Mouse (Mus musculus) intestine, embryonic 14.5 days (tissue): ENCODE data around the gene Dhx9. TPM values are rescaled to one million over a fixed set of nuclear protein-coding genes. Genes with fewer than 3 reads are reported as not detected.
A peak's percentile ranks its signal among the peaks of the same experiment; 100 is the strongest.
"Not testable (repeated sequence)": the region's sequence is repeated elsewhere in the genome, so short reads cannot be mapped to it uniquely, and the experiment has no call there.

Experiments used
- ATAC-seq: fragments of 200-750 bp; cut with Nextera tagmentation; replicated peaks from 2 replicates; pipeline ENCODE4 v1.8.0; 2017; ENCODE audit warnings: low read depth, moderate number of reproducible peaks, moderate TSS enrichment, moderate library complexity; ENCODE audit not compliant: low FRiP score, low TSS enrichment
- DNase-seq: peaks from one replicate; pipeline ENCODE4 v3.0.0-alpha.2; 2018; ENCODE audit warnings: low spot score
- H3K27ac ChIP-seq: fragments of 300-500 bp; sonication (generic); 2 replicates; pipeline ENCODE4 v1.5.1; 2014; ENCODE audit warnings: low read depth, mild to moderate bottlenecking, control low read depth
- H3K27me3 ChIP-seq: fragments of 300-500 bp; sonication (generic); replicated peaks from 2 replicates; pipeline ENCODE4 v1.6.1; 2014; ENCODE audit warnings: low read length, control low read depth; ENCODE audit not compliant: control insufficient read depth, insufficient read depth
- H3K36me3 ChIP-seq: fragments of 300-500 bp; sonication (generic); 2 replicates; pipeline ENCODE4 v1.6.1; 2014; ENCODE audit warnings: low read length, control low read depth; ENCODE audit not compliant: control insufficient read depth, insufficient read depth
- H3K4me1 ChIP-seq: fragments of 300-500 bp; sonication (generic); replicated peaks from 2 replicates; pipeline ENCODE4 v1.6.1; 2014; ENCODE audit warnings: low read length, control low read depth, mixed read lengths; ENCODE audit not compliant: control insufficient read depth, insufficient read depth
- H3K4me2 ChIP-seq: fragments of 300-500 bp; sonication (generic); 2 replicates; pipeline ENCODE4 v1.6.1; 2014; ENCODE audit warnings: low read length
- H3K4me3 ChIP-seq: fragments of 300-500 bp; sonication (generic); 2 replicates; pipeline ENCODE4 v1.5.1; 2014; ENCODE audit warnings: low read depth, low read length, control low read depth, mixed read lengths
- H3K9ac ChIP-seq: fragments of 300-500 bp; sonication (generic); 2 replicates; pipeline ENCODE4 v1.6.1; 2014; ENCODE audit warnings: mild to moderate bottlenecking, low read length
- H3K9me3 ChIP-seq: fragments of 300-500 bp; sonication (generic); 2 replicates; pipeline ENCODE4 v1.6.1; 2016; ENCODE audit warnings: low read length, control low read depth; ENCODE audit not compliant: control insufficient read depth
- WGBS: fragments of 180-500 bp; shearing (Covaris S2); extraction: QIAGEN DNeasy Blood & Tissue Kit; methylation state at CpG from one replicate; pipeline ENCODE4 v1.1.7; 2014; 5-methylcytosine and 5-hydroxymethylcytosine counted together
- polyA plus RNA-seq: library from polyadenylated mRNA; unstranded; fragments of >200 nt; fragmentation: Nextera tagmentation; extraction: Ambion mirVana; gene quantifications from 2 replicates; pipeline ENCODE4 v1.2.1, GENCODE M21; 2014

Gene Dhx9
- polyA plus RNA-seq, 1 experiment from 2014 or later, result 25.5 TPM

GRCm38 (mm10) chr1:153509569-153509968 lies 22.1 kb upstream of the Dhx9 start:
- H3K36me3 ChIP-seq, H3K4me1 ChIP-seq, ATAC-seq, H3K27me3 ChIP-seq, H3K9ac ChIP-seq, H3K4me2 ChIP-seq, H3K4me3 ChIP-seq, DNase-seq, H3K9me3 ChIP-seq, H3K27ac ChIP-seq: not testable (repeated sequence)
- WGBS, result 62% methylated on average over 8 of the region's 8 CpGs

DNA sequence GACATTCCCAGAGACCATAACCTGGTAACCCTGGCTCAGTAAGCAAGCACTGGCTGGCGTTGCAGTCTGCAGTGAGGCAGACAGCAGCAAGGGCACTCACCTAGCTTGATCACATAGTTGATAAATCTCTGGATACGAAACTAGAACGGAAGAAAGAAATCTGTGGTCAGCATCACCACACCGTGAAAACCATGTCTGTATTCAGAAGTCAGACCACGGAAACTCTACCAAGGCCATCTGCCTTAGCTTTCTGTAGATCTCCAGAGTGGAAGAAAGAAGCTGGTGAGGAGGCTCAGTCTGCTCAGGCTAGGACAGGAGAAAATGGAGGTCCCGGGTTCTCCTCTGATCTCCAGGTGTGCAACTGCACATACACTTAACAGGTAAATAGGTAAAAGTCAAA lies 21.6 kb upstream of the Dhx9 start:
- no peak for DNase-seq
- 88% methylated on average over 6 of the region's 6 CpGs for WGBS
- Histone ChIP-seq H3K27ac (no peak overlapping the region), H3K4me2 (no peak overlapping the region), H3K9ac (no peak overlapping the region), H3K36me3 (no peaks in the 10 kb centered on the region), H3K4me3 (no peak overlapping the region), H3K9me3 (no peaks in the 10 kb centered on the region), H3K4me1 (no peaks in the 10 kb centered on the region), H3K27me3 (no peaks in the 10 kb centered on the region)
- ATAC-seq, result no peak

DNA sequence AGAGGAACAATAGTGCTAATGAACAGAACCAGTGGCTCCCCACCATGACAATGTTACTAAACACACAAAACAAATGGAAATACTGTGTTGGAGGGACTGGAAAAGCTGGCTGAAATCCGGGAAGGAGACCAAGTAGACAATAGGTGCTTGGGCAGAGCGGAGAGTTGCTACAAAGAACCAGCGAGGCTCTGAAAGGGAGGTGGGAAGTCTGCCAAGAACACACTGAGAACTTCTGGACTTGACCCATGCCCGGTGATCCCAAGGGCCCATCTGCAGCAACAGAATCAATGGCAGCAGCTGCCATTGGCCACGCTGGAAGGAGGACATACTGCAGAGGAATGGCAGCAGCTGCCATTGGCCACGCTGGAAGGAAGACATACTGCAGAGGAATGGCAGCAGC lies 18.8 kb upstream of the Dhx9 start:
- no peak overlapping the region for H3K4me3 ChIP-seq
- WGBS, result 85% methylated on average over 6 of the region's 6 CpGs
- H3K4me2 ChIP-seq, result no peak overlapping the region
- no peak overlapping the region for H3K9ac ChIP-seq
- ATAC-seq, result no peak
- no peak for DNase-seq
- no peaks in the 10 kb centered on the region for H3K36me3 ChIP-seq
- H3K27me3 ChIP-seq, result no peaks in the 10 kb centered on the region
- no peaks in the 10 kb centered on the region for H3K9me3 ChIP-seq
- H3K27ac ChIP-seq, result no peak overlapping the region
- H3K4me1 ChIP-seq, result no peaks in the 10 kb centered on the region

GRCm38 (mm10) chr1:153501644-153502321 lies 14.3 kb upstream of the Dhx9 start:
- 55% methylated on average over 5 of the region's 5 CpGs for WGBS
- Histone ChIP-seq H3K4me2 (no peak overlapping the region), H3K27ac (no peak overlapping the region), H3K27me3 (no peaks in the 10 kb centered on the region), H3K4me3 (no peak overlapping the region), H3K36me3 (no peaks in the 10 kb centered on the region), H3K4me1 (no peaks in the 10 kb centered on the region), H3K9ac (no peak overlapping the region), H3K9me3 (no peaks in the 10 kb centered on the region)
- peak; percentile 38; the same call in 1 of the 2 replicates for ATAC-seq
- DNase-seq, result no peak

DNA sequence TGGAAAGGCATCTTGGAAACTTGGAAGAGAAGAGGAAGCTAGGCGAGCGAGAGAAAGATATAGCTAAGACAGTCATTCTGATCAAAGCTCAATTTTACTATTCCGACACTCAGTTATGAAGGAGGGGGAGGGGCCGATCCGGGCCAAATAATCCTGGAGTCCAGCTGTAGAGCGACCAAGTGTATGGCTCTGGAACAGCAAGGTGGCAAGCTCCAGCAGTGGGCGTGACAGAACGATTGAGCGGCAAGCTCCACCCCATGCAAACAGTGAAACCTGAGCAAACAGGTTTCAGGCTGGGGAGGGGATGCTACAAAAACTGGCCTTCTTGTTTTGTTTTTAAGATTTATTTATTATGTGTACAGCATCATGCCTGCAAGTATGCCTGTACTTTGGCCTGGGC lies 12.6 kb upstream of the Dhx9 start:
- Histone ChIP-seq H3K4me2 (no peak overlapping the region), H3K9me3 (no peaks in the 10 kb centered on the region), H3K27me3 (no peaks in the 10 kb centered on the region), H3K36me3 (no peaks in the 10 kb centered on the region), H3K4me3 (no peak overlapping the region), H3K27ac (no peak overlapping the region), H3K9ac (no peak overlapping the region), H3K4me1 (no peaks in the 10 kb centered on the region)
- ATAC-seq (0 out of 2 replicates have a peak, but pooled peaks have one; percentile 20), DNase-seq (no peak)
- WGBS, result 86% methylated on average over 9 of the region's 9 CpGs

- no peak for ATAC-seq
- no peak for DNase-seq
- H3K9ac ChIP-seq, result no peak overlapping the region
- no peaks in the 10 kb centered on the region for H3K36me3 ChIP-seq
- no peak overlapping the region for H3K4me2 ChIP-seq
- no peak overlapping the region for H3K27ac ChIP-seq
- no peaks in the 10 kb centered on the region for H3K4me1 ChIP-seq
- H3K4me3 ChIP-seq, result no peak overlapping the region
- no peaks in the 10 kb centered on the region for H3K9me3 ChIP-seq
- H3K27me3 ChIP-seq, result no peaks in the 10 kb centered on the region
- 75% methylated on average over 3 of the region's 3 CpGs for WGBS
Observed at GRCm38 (mm10) chr1:153496030-153496429, 8.6 kb upstream of the Dhx9 start.

DNA sequence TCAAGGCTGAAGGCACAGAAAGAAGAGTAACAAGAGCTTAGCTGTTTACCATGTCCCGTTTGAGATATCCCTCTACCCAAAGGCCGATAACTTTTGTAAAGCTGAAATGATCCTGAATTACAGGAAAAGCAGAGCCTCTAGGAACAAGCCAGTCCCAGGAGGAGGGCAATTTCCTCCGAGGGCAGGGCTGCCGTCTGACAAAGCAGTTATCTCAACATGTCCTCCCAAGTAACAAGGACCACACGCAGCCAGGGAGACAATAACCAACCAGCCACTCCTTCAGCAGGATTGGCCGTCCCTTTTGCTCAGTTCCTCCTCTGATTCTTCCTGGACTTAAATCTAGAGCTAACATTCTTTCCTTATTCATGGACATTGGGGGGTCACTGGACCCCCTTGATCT lies 6.5 kb upstream of the Dhx9 start:
- Histone ChIP-seq H3K36me3 (no peaks in the 10 kb centered on the region), H3K4me2 (no peak overlapping the region), H3K27me3 (no peaks in the 10 kb centered on the region), H3K4me3 (no peak overlapping the region), H3K9me3 (no peaks in the 10 kb centered on the region), H3K4me1 (no peaks in the 10 kb centered on the region), H3K9ac (no peak overlapping the region), H3K27ac (no peak overlapping the region)
- 39% methylated on average over 6 of the region's 6 CpGs for WGBS
- DNase-seq (no peak), ATAC-seq (no peak)

DNA sequence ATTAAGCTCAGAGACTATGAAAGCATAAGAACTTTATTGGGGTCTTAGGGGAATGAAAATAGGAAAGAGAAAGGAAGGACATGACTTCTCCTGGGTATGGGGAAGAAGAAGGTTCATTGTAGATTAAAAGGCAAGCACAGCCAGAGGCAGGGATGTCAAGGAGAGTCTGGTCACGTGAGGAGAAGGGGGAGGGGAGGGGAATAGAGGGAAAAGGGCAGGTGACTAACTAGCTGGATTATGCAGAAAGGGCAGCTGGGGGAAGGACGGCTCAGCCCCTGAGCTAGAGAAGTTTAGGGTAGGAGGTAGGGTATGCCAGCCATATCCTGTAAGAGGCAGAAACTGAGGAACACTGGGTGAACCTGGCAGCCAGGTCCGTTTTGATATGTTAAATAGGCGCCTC lies 5.9 kb upstream of the Dhx9 start:
- H3K9ac ChIP-seq, result no peak overlapping the region
- H3K4me3 ChIP-seq, result no peak overlapping the region
- no peaks in the 10 kb centered on the region for H3K4me1 ChIP-seq
- H3K9me3 ChIP-seq, result no peaks in the 10 kb centered on the region
- no peaks in the 10 kb centered on the region for H3K36me3 ChIP-seq
- H3K27ac ChIP-seq, result no peak overlapping the region
- ATAC-seq, result no peak
- DNase-seq, result no peak
- WGBS, result 25% methylated on average over 4 of the region's 4 CpGs
- no peaks in the 10 kb centered on the region for H3K27me3 ChIP-seq
- H3K4me2 ChIP-seq, result no peak overlapping the region

- Histone ChIP-seq H3K9ac (no peak overlapping the region), H3K4me3 (no peak overlapping the region), H3K9me3 (no peaks in the 10 kb centered on the region), H3K4me2 (no peak overlapping the region), H3K36me3 (no peaks in the 10 kb centered on the region), H3K4me1 (no peaks in the 10 kb centered on the region), H3K27me3 (no peaks in the 10 kb centered on the region), H3K27ac (no peak overlapping the region)
- DNase-seq (no peak), ATAC-seq (no peak)
- 100% methylated on average over 1 of the region's 1 CpGs for WGBS
Observed at GRCm38 (mm10) chr1:153491822-153492221, 4.4 kb upstream of the Dhx9 start.
